Mouse (Mus musculus) layer of hippocampus, postnatal 10 days (tissue): ENCODE measurements at regions not wholly inside any gene's neighbourhood (a gene's known extent, or its start where the extent isn't known, plus 50 kb on each side); places are given as distances from the start of the nearest gene placed in this dataset.
"Not testable (repeated sequence)": the region's sequence is repeated elsewhere in the genome, so short reads cannot be mapped to it uniquely, and the experiment has no call there.

ENCODE experiments used
- DNase-seq, 2 experiments: peaks; one replicate each; pipeline ENCODE4 v3.0.0; 2021; ENCODE audit warnings: low spot score in 2 of 2

DNA sequence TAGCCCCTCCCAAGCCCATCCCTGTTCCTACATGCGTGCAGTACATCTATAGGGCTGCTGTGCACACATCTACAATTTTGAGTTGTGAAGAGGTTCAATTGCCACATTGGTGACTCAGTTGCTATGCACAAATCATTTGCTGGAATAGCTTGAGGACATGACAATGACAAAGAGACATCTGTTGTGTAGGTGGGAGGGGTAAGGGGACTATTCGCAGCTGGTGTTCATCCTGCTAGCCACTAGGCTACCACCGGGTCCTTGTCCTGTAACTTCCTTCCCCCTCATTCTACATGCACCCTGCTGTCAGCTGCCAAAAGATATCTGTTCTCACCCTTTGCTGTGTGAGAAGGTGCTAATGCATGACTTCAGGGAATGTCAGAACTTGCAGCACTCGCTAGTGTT, 1117.7 kb upstream of the Arrdc3 start:
- no peak for DNase-seq

GRCm38 (mm10) chr13:79784991-79785666, 1098.1 kb upstream of the Arrdc3 start:
- DNase-seq: peak in 1 of 2 experiments; percentile 11

- DNase-seq: no peak
Observed at GRCm38 (mm10) chr13:79801591-79801990, 1081.6 kb upstream of the Arrdc3 start.

DNA sequence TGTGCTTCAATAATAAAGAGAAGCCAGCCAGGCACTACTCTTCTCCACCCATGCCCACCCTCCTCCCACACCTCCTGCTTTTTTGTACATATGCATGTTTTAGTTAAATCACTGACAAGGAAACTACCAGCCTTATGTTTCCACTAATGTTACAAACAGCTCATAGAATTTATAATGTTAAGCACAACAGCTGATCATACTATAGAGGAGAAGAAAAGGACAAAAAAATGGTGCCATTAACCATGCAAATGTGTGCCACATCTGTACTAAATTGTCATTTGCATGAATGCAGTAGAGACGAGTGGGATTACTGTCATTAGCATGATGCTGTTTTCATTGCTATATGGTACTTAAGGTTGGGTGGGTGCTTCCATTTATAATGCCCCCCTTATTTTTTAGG, 1047.6 kb upstream of the Arrdc3 start:
- no peak for DNase-seq

DNA sequence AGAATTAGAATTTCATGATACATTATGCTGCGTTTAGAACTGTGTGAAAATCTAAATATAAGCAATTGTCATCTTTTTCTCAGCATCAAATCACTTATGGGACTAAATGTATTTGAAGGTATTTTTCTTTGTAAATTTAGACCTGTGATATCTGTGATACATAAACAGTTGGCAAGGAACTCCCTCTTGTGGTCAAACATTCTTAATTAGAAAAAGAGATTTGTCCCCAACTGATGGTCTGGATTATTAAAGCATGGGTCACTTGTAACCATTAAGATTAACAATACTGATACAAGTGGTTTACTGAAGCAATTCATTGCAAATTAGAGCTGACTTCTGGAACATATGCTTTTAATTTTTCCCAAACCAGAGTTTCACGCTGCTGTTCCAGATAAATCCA, 1038.4 kb upstream of the Arrdc3 start:
- DNase-seq: no peak

DNA sequence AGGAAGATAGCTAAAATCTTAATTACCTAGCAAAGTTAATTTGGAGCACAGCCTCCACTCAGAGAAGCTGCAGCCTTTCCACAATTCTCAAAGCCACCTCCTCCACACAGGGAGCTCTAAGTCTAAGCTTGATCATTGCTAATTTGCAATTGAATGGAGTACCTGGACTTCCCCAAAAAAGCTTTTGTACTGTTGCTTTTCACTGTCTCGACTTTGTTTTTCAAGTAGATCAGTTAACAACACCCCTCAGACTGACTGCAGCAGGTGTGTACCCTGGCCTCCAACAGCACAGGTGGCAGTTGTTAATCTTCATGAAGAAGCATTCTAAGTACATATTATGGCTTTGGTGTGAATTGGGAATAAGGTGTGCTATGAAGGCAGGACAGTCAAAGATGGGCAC, 1015.7 kb upstream of the Arrdc3 start:
- not testable (repeated sequence) for DNase-seq

DNA sequence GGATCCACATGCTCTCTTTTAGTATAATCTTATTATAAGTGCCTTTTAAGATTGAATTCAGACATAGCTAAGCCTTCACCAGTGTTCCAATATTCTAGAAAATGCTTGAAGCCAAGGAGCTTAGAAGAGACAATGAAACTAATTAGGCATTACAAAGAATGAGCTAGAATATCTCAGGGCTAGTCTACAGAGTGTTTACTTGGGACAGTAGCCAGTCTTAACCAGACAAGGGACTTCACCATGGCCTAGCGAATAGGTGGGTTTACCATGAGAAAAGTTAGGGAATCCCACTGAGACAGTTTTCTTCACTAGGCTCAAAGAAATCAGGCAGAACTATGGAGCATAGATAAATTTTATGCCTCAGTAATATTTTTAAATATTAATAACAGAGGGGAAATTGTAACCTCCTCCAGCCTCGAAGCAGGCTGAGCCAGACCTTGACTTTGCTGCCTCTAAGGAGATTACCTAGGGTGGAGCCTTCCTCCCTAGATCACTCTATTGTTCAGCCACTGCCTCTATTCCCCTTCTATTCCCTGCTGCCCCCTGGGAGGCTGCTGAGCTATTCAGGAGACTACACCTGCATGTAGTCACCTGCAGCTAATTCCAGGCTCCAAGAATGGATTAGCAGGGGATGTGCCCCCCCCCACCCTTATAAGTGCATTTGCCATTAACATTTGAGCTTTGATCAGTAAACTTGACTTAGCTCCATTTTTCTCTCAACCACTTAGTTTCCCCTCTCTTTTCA, 1014.5 kb upstream of the Arrdc3 start:
- no peak for DNase-seq

- no peak for DNase-seq
Observed at GRCm38 (mm10) chr13:79880136-79880535, 1003.0 kb upstream of the Arrdc3 start.

GRCm38 (mm10) chr13:79885959-79886358, 997.2 kb upstream of the Arrdc3 start:
- DNase-seq: no peak

GRCm38 (mm10) chr13:79886361-79886760, 996.8 kb upstream of the Arrdc3 start:
- DNase-seq: no peak
